Mouse (Mus musculus) megakaryocyte-erythroid progenitor cell, adult 5-6 weeks (primary cell): ENCODE results near the gene Tdpoz3. TPM values are rescaled to one million over a fixed set of nuclear protein-coding genes. Genes with fewer than 3 reads are reported as not detected.
"Not testable (repeated sequence)": the region's sequence is repeated elsewhere in the genome, so short reads cannot be mapped to it uniquely, and the experiment has no call there.

Experiments used
- ATAC-seq: replicated peaks from 2 replicates; pipeline ENCODE4 v1.8.0; 2016; ENCODE audit warnings: mild to moderate bottlenecking, inconsistent platforms; ENCODE audit not compliant: severe bottlenecking, poor library complexity, low FRiP score, low TSS enrichment
- total RNA-seq, 2 experiments: library from RNA; stranded (forward) in 1 of 2; stranded (reverse) in 1 of 2; fragments of 200-1000, 215-1000 nt in 1 of 2; fragments of >200 nt in 1 of 2; fragmentation: Nextera tagmentation in 1 of 2; gene quantifications; 2 replicates each; pipeline ENCODE4 v1.2.3; 2014 to 2017

Tdpoz3 gene
- total RNA-seq (2014; fragmentation: Nextera tagmentation) (not detected in 2 replicates), total RNA-seq (2017) (not detected in 2 replicates)

GRCm38 (mm10) chr3:93825720-93826119 lies at the start of gene Tdpoz3:
Gene Tdpoz3, plus strand, starts transcription at chr3:93826020.
- not testable (repeated sequence) for ATAC-seq

GRCm38 (mm10) chr3:93796098-93796497 lies 29.7 kb upstream of the Tdpoz3 start, which contains the start of gene Tdpoz4:
Gene Tdpoz4, plus strand, starts transcription at chr3:93796398.
- not testable (repeated sequence) for ATAC-seq

- not testable (repeated sequence) for ATAC-seq
Observed at GRCm38 (mm10) chr3:93813341-93813740, 12.5 kb upstream of the Tdpoz3 start.

- ATAC-seq, result not testable (repeated sequence)
Observed at GRCm38 (mm10) chr3:93858957-93859356, 33.1 kb downstream of the Tdpoz3 start.

GRCm38 (mm10) chr3:93870635-93871034 lies 44.8 kb downstream of the Tdpoz3 start:
- ATAC-seq, result not testable (repeated sequence)

Other genes starting within 250 kb of the Tdpoz3 start
- not detected in 2 replicates for gene Tdpoz2, start 173.3 kb upstream of the Tdpoz3 start, total RNA-seq (2014; fragmentation: Nextera tagmentation)
- gene Tdpoz2, start 173.3 kb upstream of the Tdpoz3 start, total RNA-seq (2017), result not detected in 2 replicates
- not detected in 2 replicates for gene Tdpoz1, start 149.7 kb upstream of the Tdpoz3 start, total RNA-seq (2014; fragmentation: Nextera tagmentation)
- gene Tdpoz1, start 149.7 kb upstream of the Tdpoz3 start, total RNA-seq (2017), result not detected in 2 replicates
- gene Gm37596, start 132.9 kb upstream of the Tdpoz3 start, total RNA-seq (2014; fragmentation: Nextera tagmentation), result not detected in 2 replicates
- gene Gm37596, start 132.9 kb upstream of the Tdpoz3 start, total RNA-seq (2017), result not detected in 2 replicates
- not detected in 2 replicates for gene Gm5773, start 53.0 kb upstream of the Tdpoz3 start, total RNA-seq (2014; fragmentation: Nextera tagmentation)
- not detected in 2 replicates for gene Gm5773, start 53.0 kb upstream of the Tdpoz3 start, total RNA-seq (2017)
- not detected in 2 replicates for gene Tdpoz4, start 29.6 kb upstream of the Tdpoz3 start, total RNA-seq (2014; fragmentation: Nextera tagmentation)
- gene Tdpoz4, start 29.6 kb upstream of the Tdpoz3 start, total RNA-seq (2017), result not detected in 2 replicates
- gene Gm9117, start 117.5 kb downstream of the Tdpoz3 start, total RNA-seq (2014; fragmentation: Nextera tagmentation), result not detected in 2 replicates
- not detected in 2 replicates for gene Gm9117, start 117.5 kb downstream of the Tdpoz3 start, total RNA-seq (2017)
- gene Tdpoz5, start 135.3 kb downstream of the Tdpoz3 start, total RNA-seq (2014; fragmentation: Nextera tagmentation), result not detected in 2 replicates
- not detected in 2 replicates for gene Tdpoz5, start 135.3 kb downstream of the Tdpoz3 start, total RNA-seq (2017)
- not detected in 2 replicates for gene Gm9125, start 228.9 kb downstream of the Tdpoz3 start, total RNA-seq (2014; fragmentation: Nextera tagmentation)
- not detected in 2 replicates for gene Gm9125, start 228.9 kb downstream of the Tdpoz3 start, total RNA-seq (2017)
- not detected in 2 replicates for gene Gm10697, start 246.6 kb downstream of the Tdpoz3 start, total RNA-seq (2014; fragmentation: Nextera tagmentation)
- not detected in 2 replicates for gene Gm10697, start 246.6 kb downstream of the Tdpoz3 start, total RNA-seq (2017)